Mouse (Mus musculus) gastrocnemius, adult 18-20 months (tissue): ENCODE measurements at regions not wholly inside any gene's neighbourhood (a gene's known extent, or its start where the extent isn't known, plus 50 kb on each side); places are given as distances from the start of the nearest gene placed in this dataset.

ENCODE experiments used
- DNase-seq: peaks from one replicate; pipeline ENCODE4 v3.0.0; 2021; ENCODE audit warnings: low spot score

GRCm38 (mm10) chr4:72688842-72689241 is 163.6 kb downstream of the Aldoart1 start:
- DNase-seq = no peak

DNA sequence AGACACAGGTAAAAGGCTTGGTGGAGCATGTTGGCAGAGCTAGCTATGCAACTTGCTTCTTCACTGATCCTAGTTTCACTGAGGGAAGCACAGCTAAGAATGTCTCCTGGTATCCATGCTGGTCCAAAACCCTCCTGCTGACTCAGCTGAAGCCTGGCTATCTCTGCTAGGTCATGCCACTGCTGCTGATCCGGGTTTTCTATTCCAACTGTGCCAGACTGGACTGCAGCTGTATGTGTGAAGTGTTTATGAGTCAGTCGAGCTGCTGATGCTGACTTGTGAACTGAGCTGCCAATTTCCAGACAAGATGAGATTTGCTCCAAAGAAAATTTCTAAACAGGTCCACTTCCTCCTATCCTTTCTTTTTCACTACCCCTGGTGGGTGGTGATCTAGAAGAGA is 178.4 kb downstream of the Aldoart1 start:
- DNase-seq = no peak

DNA sequence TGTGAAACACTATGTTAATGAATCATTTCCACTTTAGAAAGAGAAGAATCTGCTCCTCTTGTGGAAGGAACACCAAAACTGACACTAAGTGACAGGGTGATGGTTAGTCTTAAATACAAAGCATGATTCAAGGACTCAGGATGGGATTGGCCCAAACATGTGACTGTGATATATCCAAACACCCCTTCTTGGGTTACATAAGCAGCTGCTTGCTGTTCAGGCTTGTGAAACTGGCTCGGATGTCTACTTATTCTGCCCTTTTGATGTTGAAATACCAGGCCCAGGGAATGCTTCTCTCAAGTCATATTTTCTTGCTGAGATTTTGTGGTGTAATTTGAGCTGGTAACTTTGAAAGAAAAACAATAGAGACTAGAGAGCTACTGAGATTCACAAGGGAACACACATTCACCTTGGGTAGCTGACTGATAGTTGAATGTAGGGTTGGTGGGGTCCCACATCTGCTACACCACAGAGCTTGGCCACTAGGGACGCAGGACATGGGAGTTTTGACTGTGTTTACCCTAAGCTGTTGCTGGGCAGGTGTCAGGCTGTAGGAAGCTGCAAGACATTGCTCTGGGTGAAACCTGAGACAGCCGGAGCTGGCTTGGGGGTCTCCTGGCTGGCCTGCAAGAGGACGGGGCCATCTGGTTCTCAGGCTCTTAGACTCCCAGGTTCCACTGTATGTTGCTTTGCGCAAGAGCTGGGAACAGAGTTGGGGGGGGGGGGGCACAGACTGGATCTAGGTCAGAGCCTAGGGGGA is 180.6 kb downstream of the Aldoart1 start:
- no peak for DNase-seq

DNA sequence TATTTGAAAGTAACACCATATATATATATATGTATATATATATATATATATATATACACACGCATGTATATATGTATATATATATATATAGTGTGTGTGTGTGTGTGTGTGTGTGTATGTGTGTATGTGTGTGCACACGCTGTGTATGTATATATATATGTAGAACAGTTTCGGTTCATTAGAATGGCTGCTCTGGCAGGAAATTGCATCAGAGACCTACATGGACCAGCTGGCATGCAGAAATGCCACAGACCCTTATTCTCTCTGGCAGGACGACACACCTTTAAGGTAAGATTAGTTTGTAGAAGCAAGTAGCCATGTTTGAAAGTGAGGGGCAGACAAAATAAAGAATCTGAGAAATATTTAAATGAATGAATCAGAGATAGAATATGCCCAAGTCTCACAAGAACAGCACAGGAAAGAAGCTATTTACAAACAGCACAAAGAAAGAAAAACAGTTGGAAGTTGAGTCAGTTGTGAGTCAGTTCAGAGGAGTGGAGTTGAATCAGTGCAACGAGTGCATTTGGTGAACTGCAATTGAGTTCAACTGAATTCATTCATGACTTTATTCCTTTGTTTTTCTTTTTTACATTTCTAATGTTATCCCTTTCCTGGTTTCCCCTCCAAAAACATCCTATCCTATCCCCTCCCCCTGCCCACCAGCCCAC is 182.5 kb downstream of the Aldoart1 start:
- no peak for DNase-seq

DNA sequence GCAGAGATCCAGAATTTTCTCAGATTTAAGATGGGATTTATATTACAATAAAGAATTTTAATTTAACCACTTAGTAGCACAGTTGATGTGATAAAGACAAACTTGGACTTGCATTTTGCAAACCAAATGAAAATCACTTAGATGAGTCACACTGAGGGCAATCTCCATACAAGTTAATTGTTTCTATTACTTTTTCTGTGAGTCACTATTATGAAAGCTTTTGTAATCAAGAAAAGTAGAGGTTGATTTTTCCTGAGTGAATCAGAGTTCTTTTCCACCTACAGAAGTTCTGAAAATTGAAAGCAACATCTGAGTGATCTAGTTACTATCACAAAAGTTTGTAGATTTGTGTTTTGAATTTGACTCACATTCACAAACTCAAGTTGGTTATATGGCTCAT is 188.1 kb downstream of the Aldoart1 start:
- DNase-seq = no peak

DNA sequence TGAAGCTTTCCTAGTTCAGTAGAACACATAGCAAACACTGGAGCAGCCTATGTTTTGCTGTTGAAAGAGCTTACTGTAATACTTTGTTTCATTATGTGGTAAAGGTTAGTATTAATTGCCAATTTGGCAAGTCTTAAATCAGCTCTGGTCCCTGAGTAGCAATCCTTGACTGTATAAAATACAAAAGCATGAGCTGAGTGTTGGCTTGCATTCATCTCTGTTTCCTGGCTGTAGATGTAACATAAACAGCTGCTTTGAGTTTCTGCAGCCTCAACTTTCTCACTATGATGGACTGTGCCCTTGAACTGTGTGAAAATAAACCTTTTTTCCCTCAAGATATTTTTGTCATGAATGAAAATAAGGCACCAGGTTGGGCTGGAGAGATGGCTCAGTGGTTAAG is 190.0 kb downstream of the Aldoart1 start:
- DNase-seq = no peak

GRCm38 (mm10) chr4:72656206-72656605 is 196.2 kb downstream of the Aldoart1 start:
- DNase-seq = no peak

DNA sequence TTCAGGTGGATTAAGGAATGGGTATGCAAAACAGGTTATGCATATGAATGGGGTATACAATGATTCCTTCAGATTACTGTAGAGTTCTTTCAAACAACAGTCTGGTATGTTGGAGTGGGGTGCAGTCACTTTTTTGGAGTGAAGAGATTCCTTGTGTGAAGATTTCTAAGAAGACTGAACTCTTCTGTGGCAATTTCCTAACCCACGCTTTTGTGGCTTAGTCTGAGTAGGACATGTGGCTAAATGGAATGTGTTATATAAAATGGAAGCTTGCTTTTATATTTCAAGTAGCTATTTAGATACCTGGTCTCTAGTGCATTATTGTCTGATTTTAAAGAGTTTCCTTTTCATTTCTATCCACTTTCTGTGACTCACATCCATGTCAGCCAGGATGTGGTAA is 205.3 kb downstream of the Aldoart1 start:
- DNase-seq = no peak

- DNase-seq = no peak
These were observed 223.0 kb downstream of the Aldoart1 start for GRCm38 (mm10) chr4:72629416-72629815.

DNA sequence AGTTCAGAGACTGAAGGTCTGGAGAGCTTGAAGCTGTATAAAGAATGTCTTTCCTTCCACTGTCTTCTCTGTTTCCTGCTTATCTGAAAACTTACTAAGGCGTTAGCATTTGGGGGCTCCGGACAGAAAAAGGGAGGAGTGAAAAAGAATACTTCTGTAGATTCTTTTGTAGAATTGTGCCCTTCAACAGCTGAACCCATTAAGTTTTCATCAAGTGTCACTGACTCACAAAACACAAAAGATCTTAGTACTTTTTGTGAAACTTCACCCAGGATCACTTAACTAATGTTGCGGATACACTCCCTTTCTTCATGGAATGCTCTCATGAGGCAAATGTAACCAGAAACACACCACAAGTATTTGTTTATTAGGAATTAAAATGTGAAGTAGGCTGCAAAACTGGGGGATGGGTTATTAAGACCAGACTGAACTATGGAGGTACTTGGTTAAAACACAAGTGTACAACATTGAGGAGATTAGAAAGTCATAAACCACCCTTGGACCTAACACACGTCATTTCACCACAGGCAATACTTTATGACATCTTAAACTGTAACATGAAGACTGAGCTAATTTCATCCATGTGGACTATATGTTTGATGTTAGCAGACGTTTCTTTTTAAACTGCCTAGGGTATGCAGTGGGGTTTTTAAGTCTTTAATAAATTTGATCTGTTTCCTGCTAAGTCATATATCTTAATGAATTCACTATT is 225.1 kb downstream of the Aldoart1 start:
- no peak for DNase-seq

GRCm38 (mm10) chr4:72605107-72605506 is 247.3 kb downstream of the Aldoart1 start:
- DNase-seq = no peak

DNA sequence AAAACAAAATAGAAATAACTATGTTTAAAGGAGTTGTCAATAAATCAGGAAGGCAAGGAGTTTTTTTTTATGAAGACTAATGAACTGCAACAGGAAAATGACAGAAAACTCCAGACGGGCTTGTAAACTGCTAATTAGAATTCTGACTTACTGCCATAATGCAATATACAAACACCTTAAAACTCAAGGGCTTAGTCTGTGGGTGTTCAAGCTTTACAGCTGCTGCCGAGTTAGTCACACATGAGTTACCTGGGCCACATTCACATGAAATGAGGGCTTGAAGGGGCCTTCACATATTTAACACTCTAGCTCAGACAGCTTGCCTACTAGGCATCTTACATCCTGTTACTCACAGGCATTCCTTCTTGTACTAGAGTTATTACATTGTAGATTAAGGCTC is 256.9 kb downstream of the Aldoart1 start:
- DNase-seq = no peak

DNA sequence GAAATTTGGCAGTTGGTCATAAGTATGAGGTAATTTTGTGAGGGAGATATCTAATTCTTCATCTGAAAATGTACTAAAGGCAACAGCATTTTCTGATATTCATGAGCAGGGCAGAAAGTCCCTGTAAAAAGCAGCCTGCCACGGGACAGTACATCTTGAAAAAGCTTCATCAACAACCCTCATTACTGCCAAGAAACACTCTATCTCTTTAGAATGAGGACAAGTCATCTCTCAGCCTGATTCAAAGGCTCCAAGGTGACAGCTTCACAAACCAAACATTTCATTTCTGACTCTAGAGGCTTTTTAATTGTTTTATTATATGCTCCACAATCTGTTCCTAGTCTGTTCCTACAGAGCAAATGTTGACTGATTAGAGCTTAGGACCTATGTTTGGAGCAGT is 260.3 kb downstream of the Aldoart1 start:
- DNase-seq = no peak

- no peak for DNase-seq
These were observed 277.5 kb downstream of the Aldoart1 start for GRCm38 (mm10) chr4:72574946-72575345.

DNA sequence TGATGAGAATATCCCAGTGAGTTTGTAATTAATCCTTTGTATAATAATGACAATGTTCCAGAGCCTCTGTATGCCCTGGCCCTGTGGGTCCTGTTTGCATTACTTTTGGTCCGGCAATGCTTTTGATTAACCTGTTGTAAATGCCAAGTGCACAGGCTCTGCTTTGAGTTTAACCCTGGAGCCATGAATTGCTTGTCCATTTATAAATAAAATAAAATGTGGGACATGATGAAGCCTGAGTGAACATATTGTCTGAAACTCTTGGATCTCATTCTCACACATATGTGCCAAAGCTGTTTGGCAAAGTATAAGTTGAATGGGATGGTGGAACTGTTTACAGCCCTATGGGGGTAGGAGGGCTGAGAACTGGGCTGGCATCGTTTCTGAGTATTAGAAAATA is 280.5 kb downstream of the Aldoart1 start:
- DNase-seq = no peak

GRCm38 (mm10) chr4:72565186-72565585 is 287.2 kb downstream of the Aldoart1 start:
- no peak for DNase-seq

GRCm38 (mm10) chr4:72562909-72563676 is 289.3 kb downstream of the Aldoart1 start:
- no peak for DNase-seq

DNA sequence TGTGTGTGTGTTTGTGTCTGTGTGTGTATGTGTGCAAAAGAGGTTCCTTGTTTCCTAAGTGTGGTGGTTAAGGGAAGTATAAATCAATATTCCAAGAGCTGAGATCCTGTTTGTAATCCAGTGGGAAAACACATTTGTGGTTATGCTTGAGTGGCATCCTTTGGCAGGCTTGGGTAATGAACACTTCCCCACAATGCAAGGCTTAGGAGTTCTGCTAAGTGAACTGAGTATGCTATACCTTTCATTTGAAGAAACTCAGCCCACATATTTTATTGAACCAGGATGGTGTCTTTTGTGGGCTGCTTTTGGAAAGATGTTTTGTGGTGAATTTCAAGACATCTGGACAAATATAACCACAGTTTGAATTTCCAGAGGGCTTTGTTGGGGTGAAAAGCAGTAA is 298.2 kb downstream of the Aldoart1 start:
- DNase-seq = no peak

GRCm38 (mm10) chr4:72534563-72534962 is 317.9 kb downstream of the Aldoart1 start:
- no peak for DNase-seq

DNA sequence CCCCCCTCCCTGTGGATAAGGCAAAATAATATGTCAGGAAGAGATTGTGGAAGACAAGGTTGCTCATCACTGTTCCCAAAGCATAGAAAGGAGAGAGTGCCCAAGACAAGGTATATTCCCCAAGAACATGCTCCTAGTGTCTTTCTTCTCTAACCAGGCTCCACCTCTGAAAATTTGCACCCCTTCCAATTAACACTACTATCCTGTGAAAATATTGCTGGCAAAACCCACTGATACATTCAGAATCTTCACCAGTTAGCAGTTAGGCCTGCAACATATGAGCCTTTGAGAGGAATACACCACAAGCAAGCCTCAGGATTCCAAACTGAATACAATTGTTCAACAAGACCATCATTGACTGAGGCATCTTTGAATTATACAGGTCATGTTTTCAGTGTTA is 323.9 kb upstream of the Tle1 start:
- DNase-seq = no peak

DNA sequence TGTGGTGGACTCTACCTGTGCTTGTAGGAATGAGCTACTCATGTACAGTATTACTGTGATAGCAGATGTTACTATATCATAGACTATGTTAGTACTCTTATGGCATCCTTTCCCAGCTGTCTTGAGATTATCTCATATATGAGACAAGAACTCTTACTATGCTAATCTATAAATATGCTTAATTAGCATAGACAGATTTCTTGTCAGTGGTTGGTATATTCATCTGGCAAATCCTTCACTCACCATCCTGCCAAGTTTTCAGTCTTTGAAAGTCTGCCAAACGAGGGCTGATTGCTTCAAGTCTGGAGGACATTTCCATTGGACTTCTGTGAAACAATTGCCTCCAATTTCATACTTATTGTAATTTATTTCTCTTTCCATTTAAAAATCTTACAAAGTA is 323.4 kb upstream of the Tle1 start:
- no peak for DNase-seq

DNA sequence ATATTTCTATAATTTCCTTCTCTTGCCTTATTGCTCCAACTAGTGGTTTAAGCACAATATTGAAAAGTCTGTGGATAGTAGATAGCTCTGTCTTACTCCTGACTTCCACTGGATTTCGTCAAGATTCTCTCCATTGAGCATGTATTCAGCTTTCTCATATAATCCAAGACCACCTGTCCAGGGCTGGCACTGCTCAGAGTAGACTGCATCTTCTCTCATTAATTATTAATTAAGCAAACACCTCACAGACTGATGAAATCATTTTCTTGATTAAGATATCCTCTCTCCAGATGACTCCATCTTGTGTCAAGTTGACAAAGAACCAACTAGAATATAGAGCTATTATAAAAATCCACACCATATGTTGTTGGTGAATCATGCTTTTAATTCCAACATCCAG is 310.5 kb upstream of the Tle1 start:
- DNase-seq = no peak
